Mouse (Mus musculus): ENCODE data around the gene Pde4dip. TPM values are rescaled to one million over a fixed set of nuclear protein-coding genes. Genes with fewer than 3 reads are reported as not detected.

Gene Pde4dip
- total RNA-seq, 2 experiments from 2014 or later, result 2,910 to 3,459 TPM

DNA sequence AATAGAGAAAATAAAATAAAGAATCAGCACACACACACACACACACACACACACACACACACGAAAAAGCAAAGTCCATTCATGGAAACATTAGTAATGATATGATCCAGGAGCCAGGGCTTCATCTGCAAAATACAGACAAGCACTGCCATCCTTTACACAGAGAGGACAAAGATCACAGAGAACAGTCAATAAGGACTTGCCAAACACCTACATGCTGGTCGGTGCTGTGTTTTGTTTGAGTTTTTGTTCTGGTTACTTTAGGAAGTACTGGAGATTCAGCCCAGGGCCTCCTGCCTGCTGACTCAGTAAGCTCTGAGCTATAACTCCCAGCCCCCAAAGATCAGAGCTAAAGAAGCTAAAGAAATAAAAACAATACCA, 43.7 kb downstream of the Pde4dip start:
- no peak for DNase-seq (ENCODE audit: low spot score)

DNA sequence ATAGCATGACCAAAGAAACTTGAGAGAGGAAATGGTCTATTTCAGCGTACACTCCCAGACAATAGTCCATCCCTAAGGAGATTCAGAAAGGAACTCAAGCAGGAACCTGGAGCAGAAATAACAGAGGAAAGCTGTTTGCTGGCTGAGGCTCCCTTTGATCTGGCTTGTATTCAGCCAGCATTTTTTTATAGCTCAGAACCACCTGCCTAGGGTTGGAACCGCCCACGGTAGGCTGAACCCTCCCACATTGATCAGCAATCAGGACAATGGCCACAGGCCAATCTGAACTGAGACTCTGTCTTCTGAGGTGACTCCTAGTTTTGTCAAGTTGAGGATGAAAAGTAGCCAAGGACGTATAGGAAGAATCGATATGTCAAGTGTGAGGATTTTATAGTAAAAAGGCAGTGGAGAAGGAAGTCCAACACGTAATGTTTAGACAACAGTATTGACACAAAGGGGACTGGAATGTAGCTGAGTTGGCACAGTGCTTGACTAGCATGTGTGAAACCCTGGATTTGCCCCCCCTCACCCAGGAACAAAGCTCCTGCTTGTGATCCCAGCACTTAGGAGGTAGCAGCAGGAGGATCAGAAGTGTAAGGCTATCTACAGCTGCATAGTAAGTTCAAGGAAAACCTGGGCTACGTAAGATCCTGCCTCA, 44.2 kb downstream of the Pde4dip start:
- no peak for DNase-seq (ENCODE audit: low spot score)

GRCm38 (mm10) chr3:97842641-97843040, 45.9 kb downstream of the Pde4dip start:
- DNase-seq (ENCODE audit: low spot score), result no peak

DNA sequence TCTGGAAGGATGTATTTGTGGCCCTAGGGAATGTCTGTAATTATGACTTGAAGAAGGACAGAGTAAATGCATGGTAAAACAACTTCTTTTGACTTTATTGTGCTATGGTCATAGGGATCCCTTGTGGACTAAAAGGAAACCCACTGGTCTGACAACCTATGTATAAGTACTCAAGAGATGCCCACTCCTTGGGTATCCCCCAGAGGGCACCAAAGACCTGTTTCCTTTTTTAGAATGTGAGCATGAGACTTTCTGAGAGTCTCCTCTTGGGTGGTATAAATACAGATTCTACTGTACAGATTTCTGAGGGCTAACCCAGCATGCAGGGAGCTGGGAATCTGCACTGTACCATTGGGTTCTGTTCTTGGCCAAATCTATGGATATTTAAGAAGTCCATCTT, 48.1 kb downstream of the Pde4dip start:
- DNase-seq (ENCODE audit: low spot score), result peak; percentile 53

DNA sequence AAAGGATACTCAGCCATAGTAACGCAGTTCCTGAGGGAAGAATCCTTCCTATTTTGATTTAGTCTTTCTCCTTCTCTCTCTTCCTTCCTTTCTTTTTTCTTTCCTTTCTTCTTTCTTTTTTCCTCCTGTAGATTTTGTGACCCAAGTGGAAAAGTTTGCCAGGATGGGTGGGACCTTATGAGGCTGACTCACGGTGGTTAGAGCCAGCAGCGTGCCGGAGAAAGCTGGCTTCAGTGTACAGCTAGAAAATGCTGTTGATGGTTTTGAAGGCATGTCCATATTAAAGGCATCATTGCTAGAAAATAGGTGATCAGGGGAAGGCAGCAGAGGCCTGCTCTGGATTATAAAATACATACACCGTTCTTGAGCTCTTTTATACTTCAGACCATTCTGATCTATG, 52.6 kb downstream of the Pde4dip start:
- no peak for DNase-seq (ENCODE audit: low spot score)

DNA sequence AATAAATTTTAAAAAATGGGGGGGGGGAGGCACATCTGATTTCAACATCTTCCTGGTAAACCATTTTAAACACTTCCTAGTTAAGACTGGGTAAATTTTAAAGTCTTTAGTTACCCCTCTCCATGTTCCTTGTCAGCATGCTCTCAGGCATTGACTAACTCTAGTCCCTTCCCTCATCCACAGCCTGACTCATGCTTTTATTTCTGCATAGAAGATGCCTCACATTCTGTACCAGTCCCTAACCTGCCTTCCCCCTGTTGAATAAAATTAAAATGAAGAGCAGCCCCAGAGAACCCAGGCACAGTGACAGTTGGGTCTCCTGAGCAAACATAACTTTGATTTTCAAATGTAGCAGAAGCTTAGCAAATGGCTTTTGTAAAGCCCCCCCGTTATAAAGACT, 53.9 kb downstream of the Pde4dip start:
- DNase-seq (ENCODE audit: low spot score), result no peak

- no peak for DNase-seq (ENCODE audit: low spot score)
These were observed 56.8 kb downstream of the Pde4dip start for GRCm38 (mm10) chr3:97831564-97832320.

- DNase-seq (ENCODE audit: low spot score), result no peak
These were observed 57.9 kb downstream of the Pde4dip start for GRCm38 (mm10) chr3:97830622-97831021.

DNA sequence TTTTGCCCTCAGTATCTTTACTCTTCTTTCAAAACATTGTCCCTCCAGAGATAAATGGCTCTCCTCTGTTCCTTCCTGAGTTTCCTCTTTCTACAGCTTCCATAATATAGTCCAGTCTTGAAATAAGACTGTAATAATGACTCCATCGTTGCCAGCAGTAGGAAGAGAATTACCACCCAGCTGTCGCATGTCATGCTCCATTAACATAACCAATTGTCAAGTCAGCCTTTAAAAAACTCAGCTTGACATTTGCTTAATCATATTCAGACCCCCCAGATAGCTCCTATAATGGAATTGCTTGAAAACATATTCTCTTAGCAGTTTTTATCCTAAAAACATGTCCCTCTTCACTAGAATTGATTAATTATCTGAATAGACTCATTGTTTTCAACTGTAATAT, 58.4 kb downstream of the Pde4dip start:
- no peak for DNase-seq (ENCODE audit: low spot score)

DNA sequence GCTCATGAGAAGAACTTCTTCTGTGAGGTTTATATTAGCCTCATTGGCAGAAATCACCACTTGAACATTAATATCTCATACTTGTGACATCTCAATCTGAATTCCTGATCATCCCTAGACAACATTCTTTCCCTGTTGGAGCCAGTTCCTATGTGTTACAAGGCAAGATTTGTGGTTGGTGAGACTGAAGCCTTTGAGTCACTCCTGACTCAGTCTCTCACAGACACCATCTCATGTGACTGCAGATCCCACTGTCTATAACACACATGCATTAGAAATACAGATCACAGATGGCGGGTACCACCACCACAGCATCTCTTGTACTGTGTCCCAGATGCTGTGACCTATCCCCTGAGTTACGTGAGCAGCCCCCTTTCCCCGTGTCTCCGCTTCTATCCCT, 60.2 kb downstream of the Pde4dip start:
- DNase-seq (ENCODE audit: low spot score), result no peak

DNA sequence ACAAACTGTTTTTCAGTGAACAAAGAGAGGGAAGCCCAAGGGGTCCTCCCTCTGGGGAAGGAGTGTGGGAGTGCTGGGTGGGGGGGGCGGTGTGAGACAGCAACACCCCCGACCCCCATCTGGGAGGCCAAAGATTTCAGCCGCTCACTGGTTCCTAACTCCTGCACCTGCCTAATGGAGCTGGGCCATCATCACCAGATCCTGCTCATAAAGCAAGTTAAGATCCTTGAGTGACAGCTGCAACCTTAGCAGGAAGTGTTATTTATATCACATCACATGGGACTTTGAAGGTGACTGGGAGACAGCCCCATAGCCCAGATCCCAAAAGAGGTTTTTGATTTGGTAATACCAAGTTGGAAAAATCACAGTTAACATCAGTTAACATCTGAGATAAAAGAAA, 63.3 kb downstream of the Pde4dip start:
- peak; percentile 72 for DNase-seq (ENCODE audit: low spot score)

- peak; percentile 71 for DNase-seq (ENCODE audit: low spot score)
These were observed 63.8 kb downstream of the Pde4dip start for GRCm38 (mm10) chr3:97824744-97825143.

DNA sequence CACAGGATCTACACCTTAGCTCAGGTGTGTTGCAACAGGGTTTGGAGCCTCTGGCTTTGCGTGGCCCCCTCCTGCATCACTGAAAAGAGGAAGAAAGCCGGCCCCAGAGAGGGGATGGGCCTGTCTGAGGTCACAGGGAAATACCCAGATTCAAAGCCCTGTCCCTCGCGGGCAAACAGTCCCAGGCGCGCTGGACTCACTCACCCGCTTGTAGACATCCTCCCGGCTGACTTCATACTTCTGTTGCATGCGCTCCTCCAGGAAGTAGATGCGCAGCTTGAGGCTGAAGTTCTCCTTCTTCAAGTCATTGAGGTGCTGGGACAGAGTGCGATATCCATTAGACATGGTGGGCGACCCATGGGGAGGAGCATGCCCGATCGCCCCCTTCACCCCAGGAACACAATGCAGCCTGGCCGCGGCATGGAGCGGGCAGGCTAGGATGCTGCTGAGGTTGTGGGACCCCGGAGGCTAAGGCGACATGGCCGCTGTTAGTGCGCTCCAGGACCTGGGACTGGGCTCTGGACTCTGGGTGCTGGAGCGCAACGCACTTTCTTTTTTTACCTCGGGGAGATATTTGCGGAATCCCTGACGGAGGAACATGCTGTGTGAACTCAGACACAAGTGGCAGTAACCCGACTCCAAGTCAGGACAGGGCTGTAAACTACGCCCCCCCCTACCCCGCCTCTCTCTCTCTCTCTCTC, 64.3 kb downstream of the Pde4dip start:
- DNase-seq (ENCODE audit: low spot score), result peak; percentile 82

DNA sequence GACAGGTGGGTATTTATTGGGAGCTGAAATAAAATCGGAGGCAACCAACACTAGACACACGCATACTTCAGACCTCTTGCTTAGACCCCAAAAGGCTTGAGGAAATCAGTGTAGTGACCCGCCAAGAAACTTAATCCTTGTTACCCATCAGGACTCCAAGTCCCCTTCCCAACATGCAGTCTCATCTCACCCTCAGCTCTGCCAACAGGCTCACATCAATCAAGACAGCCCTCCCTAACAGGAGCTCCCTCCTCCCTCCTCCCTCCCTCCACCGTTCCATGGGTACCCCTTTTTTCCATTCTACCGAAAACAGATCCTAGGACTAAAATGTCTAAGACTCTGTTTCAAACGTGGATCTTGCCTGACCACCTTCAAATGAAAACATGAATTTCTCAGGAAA, 65.1 kb downstream of the Pde4dip start:
- DNase-seq (ENCODE audit: low spot score), result peak; percentile 79

- DNase-seq (ENCODE audit: low spot score), result no peak
These were observed 69.5 kb downstream of the Pde4dip start for GRCm38 (mm10) chr3:97819050-97819449.

DNA sequence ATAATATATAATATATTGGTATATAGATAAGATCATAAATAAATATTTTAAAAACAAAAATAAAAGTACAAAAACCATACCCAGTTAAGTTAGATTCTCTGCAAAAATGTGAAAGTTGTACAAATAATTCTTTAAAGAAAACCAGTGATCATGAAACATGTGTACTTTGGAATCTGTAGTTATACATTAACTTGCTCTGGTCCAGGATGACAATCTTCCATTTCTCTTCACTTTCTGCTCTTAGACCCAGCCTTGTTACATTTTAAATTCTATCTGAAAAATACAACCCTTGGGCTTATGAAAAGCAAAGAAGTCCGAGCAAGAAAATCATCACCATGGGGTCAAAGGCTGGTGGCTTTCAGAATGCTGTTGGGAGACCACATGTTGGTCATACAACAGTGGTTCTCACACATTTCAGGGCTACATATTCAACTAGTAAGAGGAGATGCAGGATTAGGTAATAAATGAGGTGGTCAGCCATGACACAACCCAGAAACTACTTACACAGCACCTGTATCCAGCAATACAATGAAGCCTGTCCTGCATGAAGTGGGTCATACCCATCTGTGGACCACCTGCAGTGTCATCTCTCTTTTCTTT, 70.0 kb downstream of the Pde4dip start:
- no peak for DNase-seq (ENCODE audit: low spot score)

DNA sequence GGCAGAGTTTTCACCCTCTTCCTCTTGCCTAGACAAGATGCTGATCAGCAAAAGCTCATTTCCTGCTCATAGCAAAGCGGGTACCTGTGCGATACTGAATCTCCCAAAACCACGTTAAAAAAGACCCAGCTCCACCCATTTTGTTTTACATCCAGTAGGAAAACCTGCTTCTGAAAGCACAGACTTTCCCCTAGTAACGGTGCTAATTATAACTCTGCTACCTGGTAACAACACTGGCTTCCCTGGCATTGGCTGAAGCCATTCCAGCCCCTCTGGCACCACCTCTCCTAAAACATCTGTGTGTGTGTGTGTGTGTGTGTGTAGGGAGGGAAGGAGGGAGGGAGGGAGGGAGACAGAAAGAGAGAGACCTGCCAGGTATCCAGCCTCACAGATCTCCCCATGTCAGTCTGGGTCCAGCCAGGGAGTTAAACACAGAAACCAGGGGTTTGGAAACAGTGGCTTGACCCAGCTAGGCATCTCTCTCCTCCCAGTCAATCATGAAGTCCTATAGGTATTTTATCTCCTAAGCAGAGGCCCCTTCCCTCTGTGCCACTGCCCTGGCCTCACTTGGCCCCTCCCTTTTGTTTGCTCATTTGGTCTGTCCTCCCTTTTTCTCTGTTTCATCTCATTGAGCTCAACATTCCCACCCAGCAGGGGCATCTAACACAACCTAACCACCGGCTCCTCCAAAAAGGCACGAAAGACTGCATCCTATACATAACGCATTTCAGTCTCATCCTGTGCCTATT, 76.7 kb downstream of the Pde4dip start:
- DNase-seq (ENCODE audit: low spot score), result peak; percentile 63

DNA sequence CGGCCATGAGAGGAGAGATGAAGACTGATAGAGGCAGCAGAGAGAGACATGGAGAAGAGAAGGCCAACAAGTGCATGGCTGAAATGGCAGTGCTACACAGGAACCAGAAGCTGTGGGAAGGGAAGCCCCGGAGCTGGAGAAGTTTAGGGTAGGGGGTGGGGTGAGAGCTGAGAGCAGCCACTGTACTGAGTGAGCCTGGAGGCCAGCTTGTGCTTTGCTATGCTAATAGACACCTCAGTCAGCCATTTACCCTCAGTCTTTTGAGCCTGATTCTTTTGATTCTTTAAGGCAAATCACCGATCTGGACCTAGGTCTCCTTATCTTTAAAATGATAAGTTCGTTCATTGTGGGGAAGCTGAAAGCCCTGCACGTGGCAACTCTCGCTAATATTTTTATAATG, 77.3 kb downstream of the Pde4dip start:
- no peak for DNase-seq (ENCODE audit: low spot score)

- peak; percentile 85 for DNase-seq (ENCODE audit: low spot score)
These were observed 78.2 kb downstream of the Pde4dip start for GRCm38 (mm10) chr3:97810334-97810733.

- no peak for DNase-seq (ENCODE audit: low spot score)
These were observed 82.9 kb downstream of the Pde4dip start for GRCm38 (mm10) chr3:97805559-97805958.

DNA sequence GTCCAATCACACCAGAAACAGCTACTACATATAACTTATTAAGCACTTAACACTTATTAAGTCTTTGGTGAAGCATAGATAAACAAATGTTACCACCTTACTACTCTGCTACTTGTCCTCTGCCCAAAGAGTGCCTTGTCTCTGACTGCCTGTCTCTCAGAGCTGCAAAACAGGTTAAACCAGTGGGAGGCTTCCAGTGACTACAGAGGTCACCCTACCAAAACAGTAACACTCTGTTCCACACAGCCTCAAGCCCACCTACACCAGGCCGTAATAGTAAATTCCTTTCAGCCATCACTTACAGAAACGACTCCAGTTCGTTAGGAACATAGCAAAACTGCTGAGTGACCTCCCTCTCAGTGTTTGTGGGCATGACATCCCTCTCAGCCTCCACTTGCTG, 84.8 kb downstream of the Pde4dip start:
- no peak for DNase-seq (ENCODE audit: low spot score)

DNA sequence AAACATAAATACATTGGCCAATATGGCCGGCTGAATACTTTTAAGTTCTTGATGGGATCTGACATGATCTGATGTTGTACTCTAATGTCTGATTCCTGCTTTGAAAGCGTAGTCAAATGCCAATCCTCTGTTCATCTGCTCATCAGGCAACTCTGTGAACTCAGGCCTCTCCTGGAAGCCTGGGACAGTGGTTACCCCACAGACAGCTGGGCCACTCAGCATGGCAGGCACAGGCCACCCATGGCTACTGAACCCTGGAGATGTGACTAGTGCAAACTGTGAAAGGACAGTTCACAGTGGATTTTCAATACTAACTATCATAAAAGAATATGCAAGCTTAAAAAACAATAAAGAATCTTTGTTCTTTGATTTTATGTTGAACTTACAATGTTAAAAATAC, 85.6 kb downstream of the Pde4dip start:
- no peak for DNase-seq (ENCODE audit: low spot score)
